Comparison of ENCODE assay signal across 8 mouse cellular contexts in genomic region chr3:84852877-84853276, GRCm38 (mm10). TPM values are rescaled to one million over a fixed set of nuclear protein-coding genes. Genes with fewer than 3 reads are reported as not detected.
DNase-seq lines count a peak whose midpoint lies in the region; ATAC-seq and TF ChIP-seq lines count a peak whose summit lies in the region.

No protein-coding gene starts in this region.

- TF ChIP-seq POLR2A in myocyte (IDR thresholded peaks at IDR 0.05; ENCODE audit: insufficient read length, low read depth), result no peak

- TF ChIP-seq CTCF in kidney, postnatal 0 days (IDR thresholded peaks at IDR 0.05; ENCODE audit: low read depth), result no peak

- H3K4me2 ChIP-seq in kidney, embryonic 15.5 days, result no peak overlapping the region
- H3K4me2 ChIP-seq in kidney, postnatal 0 days (ENCODE audit: low read length), result no peak overlapping the region
- H3K4me2 ChIP-seq in myocyte (ENCODE audit: low read depth), result peak overlapping the region; percentile 13

- WGBS in kidney, embryonic 15.5 days, result 70% methylated on average over 7 of the region's 7 CpGs
- 70% methylated on average over 7 of the region's 7 CpGs for WGBS in kidney, postnatal 0 days

- no peak overlapping the region for H3K4me3 ChIP-seq in kidney, embryonic 15.5 days (replicated peaks)
- no peak overlapping the region for H3K4me3 ChIP-seq in kidney, postnatal 0 days (replicated peaks; ENCODE audit: low read depth, low read length)
- no peak overlapping the region for H3K4me3 ChIP-seq in myocyte

- no peak overlapping the region for H3K9ac ChIP-seq in kidney, embryonic 15.5 days
- no peak overlapping the region for H3K9ac ChIP-seq in kidney, postnatal 0 days (ENCODE audit: low read depth, low read length)

- peaks cover 18% of the 10 kb centered on the region for H3K79me2 ChIP-seq in myocyte (ENCODE audit: control insufficient read depth, insufficient read depth)

- 0 out of 2 replicates have a peak, but pooled peaks cover 8% of the 10 kb centered on the region for H3K4me1 ChIP-seq in kidney, embryonic 15.5 days
- H3K4me1 ChIP-seq in kidney, postnatal 0 days (replicated peaks; ENCODE audit: insufficient read depth, low read length), result peaks cover 4% of the 10 kb centered on the region; the same call in 1 of the 2 replicates

- no peak for ATAC-seq in kidney, embryonic 15.5 days (replicated peaks; ENCODE audit: low FRiP score)
- ATAC-seq in kidney, postnatal 0 days (replicated peaks; ENCODE audit: low FRiP score, low read depth), result no peak

- DNase-seq in kidney, adult 11 months, result peak; percentile 72
- DNase-seq in heart, adult 9 months (ENCODE audit: low spot score in 2 of 2), result peak; percentile 75 to 89
- DNase-seq in kidney, postnatal 0 days (ENCODE audit: low spot score), result peak; percentile 57
- no peak for DNase-seq in cerebellum, postnatal 36 days
- DNase-seq in spleen, adult 18-20 months, result no peak
- no peak for DNase-seq in cerebellum, adult 18-20 months

- no peaks in the 10 kb centered on the region for H3K9me3 ChIP-seq in kidney, embryonic 15.5 days (replicated peaks)
- no peaks in the 10 kb centered on the region for H3K9me3 ChIP-seq in kidney, postnatal 0 days (replicated peaks; ENCODE audit: low read length)

- H3K36me3 ChIP-seq in kidney, embryonic 15.5 days, result no peaks in the 10 kb centered on the region
- H3K36me3 ChIP-seq in kidney, postnatal 0 days (ENCODE audit: insufficient read depth, low read length), result no peaks in the 10 kb centered on the region
- no peaks in the 10 kb centered on the region for H3K36me3 ChIP-seq in myocyte (ENCODE audit: control insufficient read depth, insufficient read depth)

- H3K27ac ChIP-seq in kidney, embryonic 15.5 days, result no peak overlapping the region
- H3K27ac ChIP-seq in kidney, postnatal 0 days, result no peak overlapping the region

- no peak overlapping the region for H3ac ChIP-seq in myocyte (ENCODE audit: control insufficient read depth, insufficient read length)

- no peaks in the 10 kb centered on the region for H3K27me3 ChIP-seq in kidney, embryonic 15.5 days
- H3K27me3 ChIP-seq in kidney, postnatal 0 days (ENCODE audit: insufficient read depth, low read length), result no peaks in the 10 kb centered on the region
- H3K27me3 ChIP-seq in myocyte (ENCODE audit: control insufficient read depth, insufficient read depth, insufficient read length), result no peaks in the 10 kb centered on the region

TF ChIP-seq in myocyte, 11 proteins besides CTCF, POLR2A, EP300 and RAD21:
- TF ChIP-seq TCF3 (IDR thresholded peaks at IDR 0.05; ENCODE audit: insufficient read length, low read depth) (no peak), MYOD1 (IDR thresholded peaks at IDR 0.05; ENCODE audit: control insufficient read depth in 1 of 3, insufficient read length in 2 of 3, low read depth in 2 of 3) (peak in 1 of 3 experiments; percentile 84), MYOG (IDR thresholded peaks at IDR 0.05; ENCODE audit: control insufficient read depth in 1 of 3, insufficient read depth in 1 of 3, insufficient read length in 2 of 3, low read depth in 2 of 3) (peak in 2 of 3 experiments; percentile 60 to 81), E2F4 (IDR thresholded peaks at IDR 0.05; ENCODE audit: insufficient read depth) (no peak)

RNA-seq across cellular contexts. Expression of gene Fbxw7, which starts 37.8 kb away (rescaled TPM):
- polyA plus RNA-seq in kidney, embryonic 15.5 days (2015; fragmentation: Nextera tagmentation; extraction: Ambion mirVana), result 9.0 and 9.3 TPM in 2 replicates
- polyA plus RNA-seq in kidney, postnatal 0 days (2015; fragmentation: Nextera tagmentation; extraction: Ambion mirVana), result 7.6 and 7.7 TPM in 2 replicates
- polyA plus RNA-seq in myocyte (2012; fragmentation: generic; extraction: Trizol), result 6.8 TPM

Comparison
In these comparisons a context has a peak if more than half of its experiments do, and no peak if none do; other contexts are left out.
1. DNase-seq: peak in kidney, adult 11 months (single experiment), heart, adult 9 months (2 of 2) and kidney, postnatal 0 days (single experiment); none in cerebellum, postnatal 36 days (0 of 2), spleen, adult 18-20 months (0 of 2) and cerebellum, adult 18-20 months (0 of 2).